Mouse (Mus musculus): ENCODE data around the gene Camsap2.

Gene Camsap2

DNA sequence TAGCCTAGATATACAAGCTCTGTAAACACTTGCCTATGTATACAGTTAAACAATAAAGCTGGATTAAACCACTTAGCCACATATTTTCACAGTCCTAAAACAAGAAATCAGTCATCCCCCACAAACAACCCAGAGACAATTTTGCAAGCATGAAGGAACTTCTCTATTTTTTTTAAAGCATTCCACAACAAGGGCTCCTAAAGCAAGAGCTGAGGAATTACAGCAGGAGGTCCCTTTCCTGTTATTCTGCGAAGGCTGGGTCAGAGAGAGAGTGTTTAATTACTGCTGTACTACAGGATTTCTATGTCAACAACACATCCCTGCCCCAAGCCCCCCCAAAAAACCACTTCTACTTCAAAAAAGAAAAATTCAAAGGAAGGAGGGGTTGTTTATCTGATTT lies 1.6 kb downstream of the Camsap2 start:
- DNase-seq (ENCODE audit: low spot score) = no peak

DNA sequence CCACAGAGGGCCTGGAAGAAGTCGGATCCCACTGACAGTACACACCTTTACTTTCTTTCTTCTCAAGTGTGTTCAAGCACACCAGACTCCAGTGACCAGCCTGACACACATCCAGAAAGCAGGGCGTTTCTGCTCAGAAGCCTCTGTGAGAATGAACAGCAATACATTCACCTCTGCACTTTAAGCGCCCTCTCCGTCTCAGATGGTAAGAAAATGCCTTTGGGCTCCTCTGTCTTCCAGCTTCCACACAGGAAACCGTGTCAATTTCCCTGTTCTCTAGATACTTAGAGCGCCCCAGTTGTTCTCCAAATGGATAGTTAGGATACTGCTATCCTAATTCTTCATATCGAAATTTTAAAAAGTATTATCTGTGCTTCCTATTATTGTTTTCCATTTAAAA lies 2.2 kb downstream of the Camsap2 start:
- no peak for DNase-seq (ENCODE audit: low spot score)

DNA sequence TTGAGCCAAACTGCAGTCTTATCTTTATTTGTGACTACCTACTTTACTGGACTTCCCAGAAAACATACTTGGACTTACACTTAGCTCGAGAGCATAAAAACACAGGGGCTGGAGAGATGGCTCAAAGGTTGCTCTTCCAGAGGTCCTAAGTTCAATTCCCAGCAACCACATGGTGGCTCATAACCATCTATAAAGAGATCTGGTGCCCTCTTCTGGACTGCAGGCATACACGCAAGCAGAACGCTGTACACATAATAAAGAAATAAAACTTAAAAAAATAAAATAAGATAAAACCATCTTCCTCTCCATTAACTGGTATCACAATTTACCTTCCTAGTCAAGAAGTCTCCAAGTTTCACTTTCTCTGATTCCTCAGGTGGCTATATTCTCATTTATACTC lies 5.4 kb downstream of the Camsap2 start:
- no peak for DNase-seq (ENCODE audit: low spot score)

DNA sequence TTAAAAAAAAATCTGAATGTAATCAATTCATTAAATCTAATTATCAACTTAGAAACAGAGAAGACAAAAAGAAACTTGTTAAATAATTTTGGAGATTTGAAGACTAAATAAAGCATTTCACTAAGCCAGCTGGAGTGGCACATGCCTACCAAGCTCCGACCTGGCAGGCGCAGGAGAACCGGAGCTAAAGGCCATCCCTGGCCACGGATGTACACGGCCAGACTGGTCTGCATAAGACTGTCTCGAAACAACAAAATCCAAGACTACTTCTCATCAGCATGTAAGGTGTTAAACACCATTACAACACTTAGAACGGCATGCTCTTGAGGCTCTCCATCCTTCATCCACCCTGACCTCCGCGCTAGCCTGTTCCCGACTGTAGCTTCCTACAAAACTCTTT lies 11.2 kb downstream of the Camsap2 start:
- DNase-seq (ENCODE audit: low spot score) = no peak

DNA sequence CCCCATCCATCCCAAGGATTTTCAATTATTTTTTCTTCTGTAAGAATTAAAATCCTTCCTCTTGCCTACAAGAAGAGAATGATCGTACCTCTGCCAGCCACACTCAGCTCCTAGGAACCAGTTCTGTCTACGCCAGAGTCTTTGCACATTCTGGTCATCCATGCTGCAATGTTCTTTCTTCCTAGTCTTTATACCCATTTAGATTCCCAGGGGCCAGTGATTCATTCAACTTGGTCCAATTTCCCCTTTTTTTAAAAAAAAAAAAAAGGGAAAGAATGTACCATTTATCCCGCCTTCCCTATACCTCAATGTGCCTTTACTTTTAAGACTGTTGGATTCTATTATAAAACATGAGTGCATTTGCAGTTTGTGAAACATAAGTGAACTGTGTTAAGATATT lies 12.4 kb downstream of the Camsap2 start:
- no peak for DNase-seq (ENCODE audit: low spot score)

DNA sequence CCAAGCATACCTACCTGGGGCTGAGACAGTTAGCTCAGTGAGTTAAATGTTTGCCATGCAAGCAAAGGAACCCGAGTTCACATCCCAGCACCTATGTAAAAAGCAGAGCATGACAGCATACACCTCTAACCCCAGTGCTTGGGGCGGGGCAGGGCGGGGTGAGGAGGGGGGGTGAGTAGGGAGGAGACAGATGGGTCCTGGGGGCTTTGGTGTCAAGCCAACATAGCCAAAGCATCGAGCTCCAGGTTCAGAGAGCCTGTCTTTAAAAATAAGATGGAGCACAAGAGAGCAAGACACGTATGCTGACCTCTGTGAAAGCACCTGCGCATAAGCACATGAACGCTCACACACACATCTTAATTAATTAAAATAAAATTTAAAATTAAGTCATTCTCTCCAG lies 12.8 kb downstream of the Camsap2 start:
- no peak for DNase-seq (ENCODE audit: low spot score)

DNA sequence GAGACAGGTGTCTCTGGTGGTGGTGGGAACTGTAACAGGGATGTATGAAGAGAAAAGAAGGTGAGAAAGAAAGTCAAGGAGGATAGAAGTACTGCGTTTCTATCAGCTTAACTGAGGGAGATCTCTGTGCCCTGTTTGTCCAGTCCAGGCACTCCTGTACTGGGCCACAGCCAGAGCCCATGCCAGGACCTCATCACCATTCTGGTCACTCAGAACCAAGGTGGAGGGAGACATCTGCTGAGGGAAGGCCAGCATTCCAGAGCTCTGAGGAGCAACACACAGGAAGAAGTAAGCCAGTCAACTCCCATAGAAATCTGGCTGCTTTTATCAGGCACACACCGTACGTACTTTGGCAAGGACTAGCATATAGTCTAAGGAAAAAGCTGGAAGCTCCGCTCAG lies 14.1 kb downstream of the Camsap2 start:
- no peak for DNase-seq (ENCODE audit: low spot score)

DNA sequence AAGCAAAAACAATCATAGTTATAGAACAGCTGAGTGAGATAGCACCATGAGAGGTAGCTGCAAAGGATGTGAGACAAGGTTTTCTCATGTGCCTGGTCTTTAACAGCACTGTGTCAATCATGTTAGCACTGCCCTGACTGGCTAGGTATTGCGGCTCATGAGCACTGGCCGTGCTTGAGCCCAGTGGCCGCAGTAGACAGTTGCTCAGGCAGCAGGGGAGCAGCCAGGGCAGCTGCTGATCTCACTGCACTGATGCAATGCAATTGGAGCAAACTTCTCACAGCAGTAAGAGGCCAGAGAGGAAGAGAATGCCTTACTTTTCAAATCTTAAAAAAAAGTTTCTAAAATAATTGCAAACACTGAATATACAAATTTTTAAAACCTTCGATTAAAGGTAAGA lies 16.5 kb downstream of the Camsap2 start:
- no peak for DNase-seq (ENCODE audit: low spot score)

DNA sequence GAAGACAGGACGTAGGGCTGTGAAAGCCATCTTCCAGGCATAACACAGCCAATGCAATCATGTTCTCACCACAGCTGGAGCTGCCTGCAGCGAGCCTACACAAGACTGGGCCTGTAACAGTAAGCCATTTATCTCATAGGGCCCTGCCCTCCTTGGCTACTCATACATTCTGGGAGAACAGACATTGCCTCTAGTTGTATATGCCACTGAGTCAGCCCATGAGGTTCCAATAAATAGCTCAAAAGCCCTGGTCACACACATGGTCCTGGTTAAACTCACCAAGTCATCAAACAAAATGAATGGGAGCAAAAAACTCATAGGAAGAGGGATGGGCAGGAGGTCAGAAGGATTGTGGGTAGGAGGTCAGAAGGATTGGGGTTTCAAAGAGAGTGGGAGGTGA lies 17.3 kb downstream of the Camsap2 start:
- peak; percentile 47 for DNase-seq (ENCODE audit: low spot score)

DNA sequence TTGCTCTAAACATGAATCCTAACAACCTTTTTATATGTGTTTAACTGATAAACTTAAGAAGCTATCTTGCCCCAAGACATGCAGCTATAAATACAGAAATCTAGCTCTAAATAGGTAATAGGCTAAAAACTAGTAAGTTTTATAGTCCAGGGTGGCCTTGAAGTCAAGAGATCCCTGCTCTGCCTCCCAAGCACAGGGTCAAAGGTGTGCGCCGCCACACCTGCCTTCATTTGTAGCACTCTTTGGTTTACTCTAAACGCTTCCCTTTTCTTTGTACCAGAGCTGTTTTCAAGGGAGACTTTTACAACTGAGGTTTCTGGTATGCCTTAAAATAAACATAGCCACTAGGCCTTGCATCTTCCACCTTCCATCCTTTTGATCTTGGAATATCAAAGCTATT lies 18.3 kb downstream of the Camsap2 start:
- DNase-seq (ENCODE audit: low spot score) = no peak

DNA sequence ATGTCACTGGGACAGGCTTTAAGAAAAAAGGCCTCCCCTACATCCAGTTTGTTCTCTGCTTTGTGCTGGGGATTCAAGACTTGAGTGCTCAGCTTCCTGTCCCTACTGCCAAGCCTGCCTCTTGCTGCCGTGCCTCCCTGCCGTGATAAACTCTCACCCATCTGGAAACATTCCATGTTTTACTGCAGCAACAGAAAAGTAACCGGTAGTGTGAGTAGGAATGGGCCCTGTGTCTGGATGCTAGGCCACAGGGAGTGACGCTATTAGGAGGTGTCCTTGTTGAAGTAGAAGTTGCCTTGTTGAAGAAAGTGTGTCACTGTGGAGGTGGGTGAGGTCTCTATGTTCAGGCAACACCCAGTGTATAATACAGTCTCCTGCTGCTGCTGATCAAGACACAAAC lies 20.0 kb downstream of the Camsap2 start:
- DNase-seq (ENCODE audit: low spot score) = peak; percentile 47

DNA sequence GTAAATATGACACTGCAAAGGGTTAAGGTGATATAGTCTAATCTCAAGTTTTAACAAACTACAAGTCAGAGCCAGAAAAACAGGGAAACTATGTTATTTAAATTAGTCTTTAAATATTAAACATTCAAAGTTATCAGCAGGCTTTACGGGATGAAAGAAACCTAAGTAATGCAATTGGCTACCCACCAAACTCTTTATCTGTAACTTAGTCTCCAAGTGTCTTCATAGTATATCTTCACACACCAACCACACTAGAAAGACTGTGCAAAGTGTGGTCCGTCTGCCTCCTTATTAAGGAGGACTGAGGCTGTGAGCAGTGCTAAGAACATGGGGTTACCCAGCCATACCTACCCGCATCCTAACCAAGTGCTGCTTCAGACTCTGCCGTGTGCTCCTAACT lies 23.6 kb downstream of the Camsap2 start:
- DNase-seq (ENCODE audit: low spot score) = no peak

DNA sequence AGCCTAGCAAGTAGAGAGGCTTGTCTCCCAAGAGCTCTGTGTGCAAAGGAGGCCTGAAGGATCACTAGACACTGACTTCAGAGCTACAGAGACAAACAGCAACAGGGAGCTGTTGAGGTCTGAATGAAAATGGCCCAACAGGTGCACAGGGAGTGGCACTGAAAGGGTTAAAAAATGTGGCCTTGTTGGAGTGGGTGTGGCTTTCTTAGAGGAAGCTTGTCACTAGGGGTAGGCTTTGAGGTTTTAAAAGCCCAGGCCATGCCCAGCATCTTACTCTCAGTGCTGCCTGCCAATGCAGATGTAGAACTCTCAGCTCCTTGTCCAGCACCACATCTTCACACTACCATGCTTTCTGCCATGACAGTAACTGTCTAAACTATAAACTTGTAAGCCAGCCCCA lies 29.6 kb downstream of the Camsap2 start:
- no peak for DNase-seq (ENCODE audit: low spot score)

DNA sequence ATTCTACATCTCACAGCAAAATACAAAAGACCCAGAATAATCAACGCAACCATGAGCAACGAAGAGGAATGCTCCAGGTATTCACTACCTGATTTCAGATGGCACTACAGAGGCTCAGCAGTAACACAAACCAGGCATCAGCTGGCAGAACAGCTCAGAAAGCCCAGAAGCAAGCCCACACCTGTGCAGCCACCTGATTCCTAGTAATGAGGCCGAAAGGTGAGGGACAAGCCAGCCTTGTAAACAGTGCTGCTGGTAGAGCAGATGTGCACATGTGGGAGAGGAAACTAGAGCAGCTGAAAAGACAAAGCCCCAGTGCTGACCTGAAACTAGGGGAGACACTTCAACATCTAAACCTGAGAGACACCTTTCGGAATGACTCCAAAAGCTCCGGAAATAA lies 36.7 kb downstream of the Camsap2 start:
- no peak for DNase-seq (ENCODE audit: low spot score)

DNA sequence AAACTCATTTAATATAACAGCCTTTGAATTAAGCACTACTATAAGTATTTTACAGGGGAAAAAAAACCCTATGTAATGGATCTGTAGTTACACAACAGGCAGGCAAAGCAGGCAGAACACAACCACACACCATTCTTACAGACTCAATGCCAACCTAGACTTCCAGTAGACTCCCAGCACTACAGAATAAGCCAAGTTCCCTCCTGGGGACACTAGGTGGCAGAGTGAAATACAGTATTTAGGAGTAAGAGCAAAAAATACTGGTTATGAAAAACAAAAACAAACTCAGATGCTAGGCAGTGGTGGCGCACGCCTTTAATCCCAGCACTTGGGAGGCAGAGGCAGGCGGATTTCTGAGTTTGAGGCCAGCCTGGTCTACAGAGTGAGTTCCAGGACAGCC lies 39.5 kb downstream of the Camsap2 start:
- DNase-seq (ENCODE audit: low spot score) = peak; percentile 35

DNA sequence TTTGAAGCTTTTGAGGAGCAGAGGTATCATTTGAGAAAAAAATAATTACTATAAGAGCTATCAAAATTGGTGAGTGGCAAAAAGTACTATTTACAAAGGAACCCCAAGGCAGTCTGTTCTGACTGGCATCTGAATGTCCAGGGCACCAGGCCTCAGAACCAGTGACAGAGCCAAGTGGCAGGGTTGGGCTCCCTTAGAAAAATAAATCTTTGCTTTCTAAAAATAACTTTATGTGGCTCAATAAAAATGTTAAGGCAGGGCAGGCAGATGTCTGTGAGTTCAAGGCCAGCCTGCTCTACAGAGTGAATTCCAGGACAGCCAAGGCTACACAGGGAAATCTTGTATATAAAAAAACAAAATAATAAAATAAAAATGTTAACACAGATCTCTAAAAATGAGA lies 51.9 kb downstream of the Camsap2 start:
- no peak for DNase-seq (ENCODE audit: low spot score)

DNA sequence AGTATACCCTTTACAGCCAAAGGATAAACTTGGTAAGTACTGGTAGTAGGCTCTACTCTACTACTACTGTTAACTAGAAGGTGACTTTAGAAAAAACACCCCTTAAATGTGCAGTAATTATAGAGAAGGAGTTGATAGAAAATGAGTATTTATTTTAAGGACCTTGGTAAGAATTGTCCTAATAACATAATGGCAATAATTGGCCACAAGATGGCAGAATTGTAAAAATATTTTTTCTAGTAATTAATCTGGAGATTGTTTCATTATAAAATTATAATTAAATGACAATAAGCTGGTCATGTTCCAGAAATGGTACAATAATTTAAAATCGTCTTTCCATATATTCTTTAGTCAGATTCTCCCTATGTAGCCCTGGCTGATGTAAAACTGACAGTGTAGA lies 56.1 kb downstream of the Camsap2 start:
- no peak for DNase-seq (ENCODE audit: low spot score)

DNA sequence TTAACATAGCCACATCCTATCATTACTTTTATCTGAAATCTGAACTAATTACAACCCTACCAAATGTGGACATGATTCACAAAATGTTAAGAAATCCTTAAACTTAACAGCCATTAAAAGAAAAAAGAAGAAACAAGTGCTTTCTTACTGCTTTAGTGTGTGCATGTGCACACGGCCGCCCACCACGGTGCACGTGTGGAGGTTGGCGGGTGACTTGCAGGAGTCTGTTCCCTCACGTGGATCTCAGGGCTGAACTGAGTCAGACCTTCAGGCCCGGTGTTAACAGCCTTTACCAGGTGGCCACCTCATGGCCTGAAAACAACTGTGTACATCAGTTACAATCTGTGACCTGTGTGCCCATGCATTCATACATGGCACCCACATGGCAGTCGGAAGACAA lies 68.5 kb downstream of the Camsap2 start:
- DNase-seq (ENCODE audit: low spot score) = no peak

DNA sequence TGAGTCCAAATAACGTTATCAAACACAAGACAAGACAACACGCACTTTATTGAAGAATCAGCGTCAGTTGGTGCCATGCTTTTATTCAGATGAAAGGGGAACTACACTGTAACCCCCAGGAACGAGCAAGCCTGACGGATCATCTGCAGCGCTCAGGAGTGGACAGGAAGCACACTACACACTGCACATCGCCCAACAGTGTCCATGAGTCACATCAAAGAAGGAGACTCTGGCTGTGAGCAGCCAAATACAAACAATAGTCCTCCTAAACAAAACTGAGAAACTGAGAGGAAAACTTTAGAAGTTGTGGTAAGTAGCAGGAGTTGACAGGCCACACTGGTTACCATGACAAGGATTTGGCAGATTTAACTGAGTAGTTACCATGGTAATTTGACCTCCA lies 77.7 kb downstream of the Camsap2 start:
- DNase-seq (ENCODE audit: low spot score) = no peak

DNA sequence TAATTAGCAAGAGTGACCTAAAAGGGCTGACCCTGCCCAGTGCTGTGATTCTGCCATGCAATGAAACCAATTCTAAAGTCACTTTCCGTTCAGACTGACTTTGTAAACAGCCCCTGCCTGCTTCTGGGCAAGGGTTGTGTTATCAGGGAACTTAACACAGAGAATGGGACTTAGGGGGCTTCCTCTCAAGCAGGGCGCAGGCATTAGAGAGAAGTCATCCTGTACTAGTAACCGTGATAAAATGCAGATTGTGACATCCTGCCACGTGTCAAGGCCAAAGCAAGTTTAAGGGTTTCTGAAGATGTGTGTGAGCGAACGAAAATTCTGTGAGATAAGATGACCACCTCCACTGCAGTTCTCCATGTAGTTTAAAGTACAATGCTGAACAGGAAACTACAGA lies 79.8 kb downstream of the Camsap2 start:
- DNase-seq (ENCODE audit: low spot score) = no peak

DNA sequence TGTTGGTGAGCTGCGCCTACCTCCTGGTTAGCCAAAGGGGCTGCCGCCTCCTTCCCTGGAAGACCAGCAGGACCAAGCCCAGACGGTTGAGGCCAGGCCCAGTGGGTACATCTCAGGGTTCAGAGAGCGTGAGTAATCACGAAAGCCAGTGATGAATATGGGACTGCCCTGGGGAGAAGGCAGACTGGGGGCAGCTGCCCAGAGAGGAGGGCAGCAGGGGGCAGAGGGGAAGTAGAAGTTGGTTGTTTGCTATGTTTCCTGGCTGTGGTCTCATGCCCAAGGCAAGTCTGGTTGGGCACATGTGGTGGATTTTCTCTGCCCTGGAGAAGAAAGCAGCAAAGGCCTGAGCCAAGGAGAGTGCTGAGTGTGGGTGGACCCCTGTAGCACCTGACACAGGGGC lies 82.5 kb downstream of the Camsap2 start:
- no peak for DNase-seq (ENCODE audit: low spot score)

DNA sequence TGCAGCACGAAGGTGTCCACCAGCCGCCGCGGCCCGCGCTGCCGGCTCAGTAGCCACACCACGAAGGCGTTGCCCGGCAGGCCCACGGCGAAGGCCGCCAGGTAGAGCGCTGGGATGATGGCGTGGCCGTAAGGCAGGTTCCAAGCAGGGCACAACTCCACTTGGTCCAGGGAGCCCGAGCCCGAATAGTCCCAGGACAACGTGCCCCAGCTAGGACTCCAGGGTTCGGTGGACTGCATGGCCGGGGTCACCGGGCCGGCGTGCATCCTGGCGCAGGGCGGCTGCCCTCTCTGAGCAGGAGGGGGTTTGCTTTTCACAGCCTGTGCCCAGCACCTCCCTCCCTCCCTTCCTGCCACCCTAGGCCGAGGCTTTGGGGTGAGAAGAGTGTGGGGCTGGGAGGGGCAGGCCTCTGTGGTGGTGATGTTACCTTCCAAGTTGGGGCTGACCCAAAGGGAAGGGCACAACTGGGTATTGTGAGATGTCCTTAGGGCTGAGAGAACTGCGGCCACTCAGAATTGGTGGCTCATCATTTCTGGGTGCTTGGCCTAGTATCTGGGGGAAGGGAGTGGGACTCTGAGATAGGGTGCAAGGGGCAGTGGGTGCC lies 85.2 kb downstream of the Camsap2 start, which contains the start of gene Gpr25:
TSS of gene Gpr25 (minus strand) at position 239 of the 604 bp plus-strand sequence.
- DNase-seq (ENCODE audit: low spot score) = no peak

DNA sequence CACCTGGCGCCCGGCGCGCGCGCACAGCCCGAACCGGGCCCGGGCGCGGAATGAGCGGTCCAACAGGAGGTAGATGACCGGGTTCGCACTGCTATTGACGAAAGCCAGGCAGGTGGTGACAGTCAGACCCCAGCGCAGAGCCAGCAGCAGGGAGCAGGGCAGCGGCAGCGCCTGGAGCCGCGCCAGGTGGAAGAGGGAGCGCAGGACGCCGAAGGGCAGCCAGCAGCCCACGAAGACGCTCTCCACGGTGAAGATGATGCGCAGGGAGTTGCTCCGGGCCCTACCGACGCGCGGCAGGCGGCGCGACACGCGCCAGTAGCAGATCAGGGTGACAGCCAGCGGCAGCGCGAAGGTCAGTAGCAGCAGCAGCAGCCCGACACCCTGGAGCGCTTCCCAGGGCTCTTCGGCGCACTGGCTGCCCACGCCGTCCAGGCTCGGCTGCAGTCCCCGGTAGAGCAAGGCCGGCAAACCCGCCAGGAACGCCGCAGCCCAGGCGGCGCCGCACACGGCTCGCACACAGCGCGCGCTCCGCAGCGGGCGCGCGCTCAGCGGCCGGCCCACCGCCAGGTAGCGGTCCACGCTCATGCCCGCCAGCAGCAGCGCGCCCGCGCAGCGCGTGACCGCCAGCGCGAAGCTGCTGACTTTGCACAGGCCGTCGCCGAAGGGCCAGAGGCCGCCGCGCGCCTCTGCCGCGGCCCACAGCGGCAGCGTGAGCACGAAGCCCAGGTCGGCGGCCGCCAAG lies 85.8 kb downstream of the Camsap2 start:
- DNase-seq (ENCODE audit: low spot score) = peak; percentile 39

DNA sequence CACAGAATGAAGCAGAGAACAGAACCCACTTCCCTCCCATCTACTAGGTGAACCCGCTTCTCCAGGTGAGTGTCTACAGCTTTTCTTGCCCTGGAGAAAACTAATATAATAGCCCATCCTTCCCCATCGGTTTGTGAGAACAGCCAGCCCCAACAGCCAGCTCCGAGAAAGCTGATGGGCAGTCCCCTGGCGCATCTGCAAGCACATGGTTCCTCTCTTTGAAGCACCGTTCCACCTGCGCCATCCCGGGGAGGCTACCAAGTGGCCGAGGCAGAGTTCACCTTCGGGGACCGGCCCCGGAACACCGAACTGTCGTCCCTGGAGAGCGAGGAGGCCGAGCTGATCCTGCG lies 86.4 kb downstream of the Camsap2 start:
- DNase-seq (ENCODE audit: low spot score) = peak; percentile 6

All from urinary bladder, postnatal 14 days (tissue).